Mouse (Mus musculus) midbrain, embryonic 11.5 days (tissue): ENCODE data around the gene Fam104a. TPM values are rescaled to one million over a fixed set of nuclear protein-coding genes. Genes with fewer than 3 reads are reported as not detected.

Experiments used
- ATAC-seq: fragments of 200-750 bp; cut with Nextera tagmentation; 2 replicates; pipeline ENCODE4 v1.8.0; 2017; ENCODE audit warnings: moderate TSS enrichment, moderate library complexity; ENCODE audit not compliant: low FRiP score
- DNase-seq: peaks from one replicate; pipeline ENCODE4 v3.0.0; 2015; ENCODE audit warnings: low spot score; ENCODE audit errors: missing footprints
- H3K27ac ChIP-seq: fragments of 300-500 bp; sonication (generic); 2 replicates; pipeline ENCODE4 v1.5.1; 2014; ENCODE audit warnings: low read depth, low read length
- H3K27me3 ChIP-seq: fragments of 300-500 bp; sonication (generic); 2 replicates; pipeline ENCODE4 v1.6.1; 2014; ENCODE audit warnings: mild to moderate bottlenecking, low read length, moderate library complexity, mixed read lengths; ENCODE audit not compliant: control insufficient read depth, insufficient read depth
- H3K36me3 ChIP-seq: fragments of 300-500 bp; sonication (generic); 2 replicates; pipeline ENCODE4 v1.6.1; 2014; ENCODE audit warnings: mild to moderate bottlenecking, low read length, moderate library complexity, mixed read lengths; ENCODE audit not compliant: control insufficient read depth, insufficient read depth
- H3K4me1 ChIP-seq: fragments of 300-500 bp; sonication (generic); 2 replicates; pipeline ENCODE4 v1.6.1; 2014; ENCODE audit warnings: low read length; ENCODE audit not compliant: control insufficient read depth, insufficient read depth
- H3K4me2 ChIP-seq: fragments of 300-500 bp; sonication (generic); 2 replicates; pipeline ENCODE4 v1.6.1; 2014; ENCODE audit warnings: mild to moderate bottlenecking, moderate library complexity
- H3K4me3 ChIP-seq: fragments of 300-500 bp; sonication (generic); 2 replicates; pipeline ENCODE4 v1.5.1; 2014; ENCODE audit warnings: low read depth, low read length
- H3K9ac ChIP-seq: fragments of 300-500 bp; sonication (generic); 2 replicates; pipeline ENCODE4 v1.6.1; 2014; ENCODE audit warnings: low read length
- H3K9me3 ChIP-seq: fragments of 300-500 bp; sonication (generic); 2 replicates; pipeline ENCODE4 v1.6.1; 2016; ENCODE audit warnings: low read length; ENCODE audit not compliant: control insufficient read depth
- WGBS: fragments of 180-500 bp; shearing (Covaris S2); extraction: QIAGEN DNeasy Blood & Tissue Kit; methylation state at CpG from one replicate; pipeline ENCODE4 v1.1.7; 2014; 5-methylcytosine and 5-hydroxymethylcytosine counted together
- polyA plus RNA-seq: library from polyadenylated mRNA; unstranded; fragments of >200 nt; fragmentation: Nextera tagmentation; extraction: Ambion mirVana; gene quantifications from 2 replicates; pipeline ENCODE4 v1.2.1, GENCODE M21; 2014

The Fam104a gene
- polyA plus RNA-seq, 1 experiment from 2014 or later = 54.6 TPM

DNA sequence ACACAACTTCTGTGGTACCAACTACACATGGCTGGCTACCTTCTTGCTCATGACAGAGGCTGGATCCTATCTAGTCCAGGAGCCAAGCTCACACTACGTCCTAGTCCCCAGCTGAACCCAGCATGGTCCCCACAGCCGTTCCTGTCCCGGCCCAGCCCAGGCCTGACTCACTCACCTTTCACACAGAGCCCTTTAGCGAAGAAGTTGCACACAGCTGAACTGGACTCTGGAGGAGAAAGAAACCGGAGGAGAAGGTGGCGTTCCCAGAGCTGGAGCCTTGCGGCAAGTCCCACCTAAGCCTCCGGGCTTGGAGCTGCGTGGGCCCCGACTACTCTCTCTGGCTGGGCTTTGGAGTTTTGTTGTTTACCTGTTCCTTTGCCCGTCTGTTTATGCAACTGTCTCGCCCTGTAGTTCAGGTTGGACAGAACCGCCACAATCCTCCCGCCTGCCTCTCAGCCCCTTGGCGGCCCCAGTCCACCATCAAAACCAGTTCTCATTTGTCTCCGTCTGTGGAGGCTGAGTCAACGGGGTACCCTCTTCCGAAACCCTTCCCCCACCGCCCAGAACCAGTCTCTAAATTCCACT, 24.8 kb upstream of the Fam104a start:
- Histone ChIP-seq H3K9ac (no peak overlapping the region), H3K4me3 (no peak overlapping the region), H3K27ac (no peak overlapping the region)

DNA sequence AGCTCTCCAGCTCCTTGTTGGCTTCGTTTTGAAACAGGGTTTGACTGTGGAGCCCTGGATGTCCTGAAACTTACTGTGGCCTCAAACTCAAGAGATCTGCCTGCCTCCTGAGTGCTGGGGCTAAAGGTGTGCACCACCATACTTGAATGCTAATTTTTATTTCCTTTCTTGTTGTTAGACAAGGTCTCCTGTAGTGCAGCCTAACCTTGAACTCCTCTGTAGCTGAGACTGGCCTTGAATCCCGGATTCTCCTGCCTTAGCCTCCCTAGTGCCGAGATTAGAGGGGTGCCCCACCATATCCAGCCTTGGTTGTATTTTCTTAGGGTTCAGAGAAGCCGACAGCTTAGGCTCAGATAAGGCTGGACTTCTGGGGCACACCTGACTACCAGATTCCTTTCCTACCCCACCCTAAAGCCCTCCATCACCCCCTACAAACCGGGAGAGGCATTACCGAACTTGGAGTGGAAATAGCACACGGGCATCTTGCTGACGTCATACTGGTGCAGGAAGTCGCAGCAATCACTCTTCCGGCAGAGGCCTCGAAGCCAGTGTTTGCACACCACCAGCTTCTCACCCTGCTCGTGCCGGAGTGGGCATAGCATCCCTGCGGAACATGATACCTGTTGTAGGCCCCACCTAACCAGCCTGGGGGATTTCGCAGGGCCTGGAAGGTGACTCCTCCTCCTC, 22.2 kb upstream of the Fam104a start:
- H3K4me2 ChIP-seq = no peak overlapping the region
- no peak overlapping the region for H3K9ac ChIP-seq
- peaks cover 19% of the 10 kb centered on the region for H3K4me1 ChIP-seq
- DNase-seq (no peak), ATAC-seq (no peak)
- no peak overlapping the region for H3K27ac ChIP-seq
- WGBS = 92% methylated on average over 15 of the region's 15 CpGs
- H3K27me3 ChIP-seq = peaks cover 2% of the 10 kb centered on the region
- H3K9me3 ChIP-seq = no peaks in the 10 kb centered on the region
- no peak overlapping the region for H3K4me3 ChIP-seq
- H3K36me3 ChIP-seq = no peaks in the 10 kb centered on the region

More for the DNA sequence above, 24.8 kb upstream of the Fam104a start:
- peaks cover 2% of the 10 kb centered on the region for H3K27me3 ChIP-seq
- DNase-seq (no peak), ATAC-seq (no peak)
- H3K4me1 ChIP-seq = peaks cover 19% of the 10 kb centered on the region
- H3K9me3 ChIP-seq = no peaks in the 10 kb centered on the region
- 44% methylated on average over 19 of the region's 19 CpGs for WGBS
- H3K4me2 ChIP-seq = no peak overlapping the region
- no peaks in the 10 kb centered on the region for H3K36me3 ChIP-seq

DNA sequence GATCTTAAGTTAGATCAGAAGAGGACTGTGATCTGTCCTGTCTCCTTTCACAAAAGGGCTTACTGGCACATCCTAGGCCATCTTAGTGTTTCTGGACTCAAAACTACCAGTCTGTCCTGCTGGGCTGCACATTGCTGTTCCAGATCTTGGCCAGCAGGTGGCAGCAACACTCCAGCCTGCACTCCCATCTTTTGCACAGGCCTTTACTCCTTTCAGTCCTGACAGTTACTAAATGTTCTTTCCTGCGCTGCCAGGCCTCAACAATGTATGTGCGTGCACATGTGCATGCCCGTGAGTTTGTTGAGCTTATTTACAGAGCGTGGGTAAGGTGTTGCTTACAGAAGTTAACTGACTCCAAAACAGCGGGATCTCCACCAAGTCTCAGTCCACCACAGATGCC, 19.8 kb upstream of the Fam104a start:
- Histone ChIP-seq H3K4me3 (no peak overlapping the region), H3K4me1 (no peaks in the 10 kb centered on the region), H3K27ac (no peak overlapping the region), H3K4me2 (no peak overlapping the region), H3K9ac (no peak overlapping the region), H3K27me3 (peaks cover 2% of the 10 kb centered on the region; the same call in 1 of the 2 replicates), H3K36me3 (peaks cover 3% of the 10 kb centered on the region; the same call in 1 of the 2 replicates), H3K9me3 (no peaks in the 10 kb centered on the region)
- WGBS = 52% methylated on average over 5 of the region's 5 CpGs
- DNase-seq (peak; percentile 98), ATAC-seq (peak; percentile 73; the same call in 1 of the 2 replicates)

DNA sequence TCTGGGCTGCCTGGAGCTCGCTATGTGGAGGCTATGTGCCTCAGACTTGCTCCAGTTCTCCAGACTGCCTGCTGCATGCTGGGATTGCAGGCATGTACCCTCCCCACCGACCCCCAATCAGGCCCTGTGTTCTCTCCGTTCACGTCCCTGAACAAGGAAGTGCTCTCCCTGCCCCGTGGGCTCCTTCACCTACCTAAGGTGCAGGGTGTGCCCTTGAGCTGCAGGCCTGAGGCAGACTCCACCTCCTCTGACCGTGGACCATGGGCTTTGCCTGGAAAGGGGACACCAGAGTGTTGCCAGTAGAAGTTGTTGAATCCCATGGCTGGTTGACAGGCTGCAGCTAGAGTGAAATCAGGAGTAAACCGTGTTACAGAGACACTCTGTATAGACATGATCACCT, 15.7 kb upstream of the Fam104a start:
- 92% methylated on average over 7 of the region's 7 CpGs for WGBS
- no peaks in the 10 kb centered on the region for H3K9me3 ChIP-seq
- H3K4me3 ChIP-seq = no peak overlapping the region
- DNase-seq = no peak
- no peaks in the 10 kb centered on the region for H3K27me3 ChIP-seq
- no peak overlapping the region for H3K9ac ChIP-seq
- H3K4me2 ChIP-seq = no peak overlapping the region
- peaks cover 6% of the 10 kb centered on the region for H3K4me1 ChIP-seq
- no peak for ATAC-seq
- no peak overlapping the region for H3K27ac ChIP-seq
- H3K36me3 ChIP-seq = peaks cover 11% of the 10 kb centered on the region; the same call in 1 of the 2 replicates

DNA sequence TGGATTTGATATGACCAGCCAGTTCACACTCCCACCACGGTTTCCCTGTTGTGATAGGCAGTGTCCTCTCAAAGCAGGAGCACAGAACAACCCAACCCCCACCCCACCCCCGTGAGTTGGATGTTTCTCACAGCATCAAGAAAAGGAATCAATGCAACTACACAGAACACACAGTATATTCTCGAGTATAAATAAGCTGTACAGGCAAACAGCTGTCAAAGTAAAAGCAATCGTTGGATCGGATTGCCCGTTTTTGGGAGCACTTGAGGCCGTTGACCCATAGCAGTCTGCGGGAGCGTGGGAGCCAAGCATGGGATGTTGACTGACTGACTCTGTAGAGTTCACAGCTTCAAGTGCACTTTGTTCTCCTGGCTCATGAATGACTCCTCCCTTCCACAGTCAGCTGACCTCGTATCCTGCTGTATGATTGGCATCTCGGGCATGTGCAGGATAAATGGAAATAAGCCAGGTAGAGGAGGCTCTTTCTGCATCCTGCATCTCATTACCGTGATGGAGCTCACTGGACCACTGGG, 14.1 kb upstream of the Fam104a start:
- H3K36me3 ChIP-seq = peaks cover 11% of the 10 kb centered on the region; the same call in 1 of the 2 replicates

DNA sequence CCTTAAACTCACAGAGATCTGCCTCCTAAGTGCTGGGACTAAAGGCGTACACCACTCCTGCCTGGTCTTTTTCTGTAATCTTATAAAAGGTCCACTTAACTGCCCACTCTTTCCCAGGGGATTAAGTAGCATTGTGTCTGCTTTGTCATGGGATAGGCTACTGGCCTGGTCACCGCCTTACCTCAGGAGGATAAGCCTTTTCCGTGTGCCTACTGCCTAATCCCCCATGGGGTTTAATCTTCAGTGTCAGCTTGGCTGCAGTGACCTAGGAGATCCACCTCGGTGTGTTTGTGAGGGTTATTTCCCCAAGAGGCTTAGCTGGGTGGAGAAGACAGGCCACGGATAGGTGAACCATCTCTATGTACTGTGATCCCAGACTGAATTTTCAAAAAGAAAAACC, 13.6 kb upstream of the Fam104a start:
- Histone ChIP-seq H3K36me3 (peaks cover 11% of the 10 kb centered on the region; the same call in 1 of the 2 replicates), H3K9me3 (no peaks in the 10 kb centered on the region), H3K4me3 (no peak overlapping the region), H3K4me2 (no peak overlapping the region), H3K27ac (no peak overlapping the region), H3K4me1 (peaks cover 6% of the 10 kb centered on the region), H3K27me3 (no peaks in the 10 kb centered on the region), H3K9ac (no peak overlapping the region)
- ATAC-seq = no peak
- DNase-seq = no peak
- WGBS = 28% methylated on average over 5 of the region's 5 CpGs

More for the DNA sequence above, 14.1 kb upstream of the Fam104a start:
- H3K4me3 ChIP-seq = no peak overlapping the region
- H3K9me3 ChIP-seq = no peaks in the 10 kb centered on the region
- peaks cover 6% of the 10 kb centered on the region for H3K4me1 ChIP-seq
- H3K9ac ChIP-seq = no peak overlapping the region
- ATAC-seq (no peak), DNase-seq (no peak)
- H3K27me3 ChIP-seq = no peaks in the 10 kb centered on the region
- no peak overlapping the region for H3K27ac ChIP-seq
- no peak overlapping the region for H3K4me2 ChIP-seq
- 68% methylated on average over 12 of the region's 12 CpGs for WGBS

DNA sequence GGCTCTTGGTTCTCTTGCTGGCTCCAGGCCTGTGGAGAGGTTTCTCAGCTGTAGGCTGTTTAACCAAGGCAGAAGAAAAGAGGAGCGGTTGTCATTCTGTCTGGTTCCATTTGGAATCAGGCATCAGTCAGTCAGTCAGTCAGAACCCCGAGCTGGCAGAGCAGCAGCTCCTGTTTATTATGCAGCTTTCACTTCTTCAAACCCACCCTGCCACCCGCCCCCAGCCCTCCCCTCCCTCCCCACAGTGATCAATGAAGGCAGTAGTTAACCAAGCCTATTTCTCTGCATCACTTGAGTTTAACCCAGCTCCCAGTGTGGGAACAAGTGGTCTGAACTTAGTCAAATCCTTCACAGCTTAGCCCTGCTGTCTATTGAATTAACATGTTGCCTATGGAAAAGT, 7.9 kb upstream of the Fam104a start:
- no peak overlapping the region for H3K9ac ChIP-seq
- no peak for DNase-seq
- no peak overlapping the region for H3K4me3 ChIP-seq
- H3K27me3 ChIP-seq = no peaks in the 10 kb centered on the region
- ATAC-seq = no peak
- no peak overlapping the region for H3K4me2 ChIP-seq
- peaks cover 18% of the 10 kb centered on the region; the same call in 1 of the 2 replicates for H3K36me3 ChIP-seq
- H3K27ac ChIP-seq = no peak overlapping the region
- H3K4me1 ChIP-seq = peaks cover 2% of the 10 kb centered on the region
- no peaks in the 10 kb centered on the region for H3K9me3 ChIP-seq
- 66% methylated on average over 3 of the region's 3 CpGs for WGBS

DNA sequence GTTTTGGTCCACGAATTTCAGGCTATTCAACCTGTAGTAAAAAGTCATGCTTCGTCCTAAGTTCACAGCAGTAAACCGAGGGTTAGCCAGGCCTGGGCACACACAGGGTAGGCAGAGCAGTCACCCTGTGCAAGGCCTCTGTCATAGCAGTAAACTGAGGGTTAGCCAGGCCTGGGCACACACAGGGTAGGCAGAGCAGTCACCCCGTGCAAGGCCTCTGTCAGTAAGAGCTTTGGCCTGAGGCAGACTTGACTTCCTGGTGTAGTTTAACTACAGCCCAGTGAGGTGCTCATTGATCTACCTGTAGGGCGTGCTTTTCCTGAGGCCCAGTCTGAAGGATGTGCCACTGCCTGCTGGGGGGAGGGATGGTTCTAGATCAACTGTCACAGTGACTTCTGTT, 7.4 kb upstream of the Fam104a start:
- ATAC-seq (no peak), DNase-seq (no peak)
- Histone ChIP-seq H3K4me3 (no peak overlapping the region), H3K27ac (no peak overlapping the region), H3K4me1 (peaks cover 7% of the 10 kb centered on the region), H3K4me2 (no peak overlapping the region), H3K27me3 (no peaks in the 10 kb centered on the region), H3K36me3 (peaks cover 18% of the 10 kb centered on the region; the same call in 1 of the 2 replicates), H3K9ac (no peak overlapping the region), H3K9me3 (no peaks in the 10 kb centered on the region)
- WGBS = 85% methylated on average over 5 of the region's 5 CpGs

DNA sequence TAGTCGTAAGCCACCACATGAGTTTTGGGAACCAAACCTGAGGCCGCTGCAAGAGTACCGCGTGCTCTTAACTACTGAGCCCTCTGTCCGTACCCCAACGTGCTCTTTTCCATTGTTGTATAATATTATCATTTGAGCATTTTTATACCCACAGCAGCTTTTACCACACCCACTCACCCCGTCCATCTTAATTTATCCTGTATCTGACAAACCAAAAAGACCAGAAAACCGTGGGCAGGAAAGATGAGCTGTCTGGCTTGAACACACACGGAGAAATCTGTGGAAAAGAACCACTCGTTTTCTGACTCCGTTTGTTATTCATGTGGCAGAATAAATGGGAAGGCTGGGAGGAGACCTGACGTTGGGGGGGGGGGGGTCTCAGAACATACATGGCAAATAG, 6.6 kb upstream of the Fam104a start:
- Histone ChIP-seq H3K4me3 (no peak overlapping the region), H3K9me3 (no peaks in the 10 kb centered on the region), H3K4me2 (no peak overlapping the region), H3K9ac (no peak overlapping the region), H3K27me3 (no peaks in the 10 kb centered on the region), H3K36me3 (peaks cover 17% of the 10 kb centered on the region; the same call in 1 of the 2 replicates), H3K27ac (no peak overlapping the region), H3K4me1 (peaks cover 9% of the 10 kb centered on the region)
- no peak for DNase-seq
- ATAC-seq = no peak
- WGBS = 93% methylated on average over 12 of the region's 12 CpGs
